ENCODE assay signal across 18 mouse cellular contexts in the genomic region with DNA sequence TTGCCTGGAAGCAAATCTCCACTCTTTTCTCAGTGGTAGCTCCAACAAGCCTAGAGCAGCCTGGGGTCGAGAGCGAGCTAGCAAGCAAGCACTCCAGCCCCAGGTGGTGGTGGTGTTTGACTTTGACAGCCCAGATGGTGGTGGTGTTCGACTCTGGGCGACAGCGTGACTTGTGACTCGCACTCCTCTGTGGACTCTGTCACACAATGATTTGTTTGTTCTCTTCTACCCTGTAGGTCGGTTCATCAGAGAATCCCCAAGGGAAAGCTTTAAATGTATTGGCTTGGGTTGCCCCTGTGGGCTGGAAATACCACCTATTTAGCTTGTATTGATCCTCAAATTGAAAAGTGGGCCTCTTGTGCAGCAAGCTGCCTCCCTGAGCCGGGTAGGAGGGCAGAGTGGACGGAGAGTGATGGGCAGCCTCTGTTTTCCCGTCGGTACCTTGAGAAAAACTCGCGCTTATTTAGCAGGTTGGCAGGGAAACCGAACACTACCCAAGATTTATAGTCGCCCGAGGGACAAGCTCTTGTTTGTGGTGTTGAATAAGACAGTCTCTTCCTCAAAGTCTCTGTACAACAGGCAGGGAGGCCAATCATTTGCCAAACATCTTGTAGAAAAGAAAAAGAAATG. TPM values are rescaled to one million over a fixed set of nuclear protein-coding genes. Genes with fewer than 3 reads are reported as not detected.
DNase-seq lines count a peak whose midpoint lies in the region; ATAC-seq lines count a peak whose summit lies in the region.
"Had no signal": no experiment of that assay in that cellular context is flagged by ENCODE, and none has a peak within 500 bp of the region (broad histone marks: within the 10 kb centered on the region; RNA-seq: fewer than 3 reads in every experiment).

No protein-coding gene starts in this region.

- H3K9ac ChIP-seq in midbrain, embryonic 14.5 days (replicated peaks; ENCODE audit: low read length) = no peak overlapping the region
- H3K9ac ChIP-seq in hindbrain, embryonic 15.5 days = no peak overlapping the region
- H3K9ac ChIP-seq in neural tube, embryonic 14.5 days (replicated peaks; ENCODE audit: low read depth, low read length) = no peak overlapping the region
- no peak overlapping the region for H3K9ac ChIP-seq in kidney, embryonic 14.5 days (ENCODE audit: low read depth, low read length)
- H3K9ac ChIP-seq: heart, embryonic 12.5 days; limb, embryonic 13.5 days had no signal

- H3K27ac ChIP-seq in midbrain, embryonic 14.5 days (replicated peaks; ENCODE audit: low read depth, low read length) = no peak overlapping the region
- no peak overlapping the region for H3K27ac ChIP-seq in midbrain, embryonic 10.5 days (replicated peaks)
- no peak overlapping the region for H3K27ac ChIP-seq in hindbrain, embryonic 15.5 days (replicated peaks)
- no peak overlapping the region for H3K27ac ChIP-seq in neural tube, embryonic 14.5 days (ENCODE audit: low read depth, low read length)
- no peak overlapping the region for H3K27ac ChIP-seq in kidney, embryonic 14.5 days (ENCODE audit: low read depth, low read length)
- H3K27ac ChIP-seq: layer of hippocampus, adult 2 months; left cerebral cortex, adult 2 months; limb, embryonic 13.5 days had no signal

- no peak overlapping the region for H3K4me2 ChIP-seq in midbrain, embryonic 14.5 days (ENCODE audit: low read length)
- no peak overlapping the region for H3K4me2 ChIP-seq in hindbrain, embryonic 15.5 days
- no peak overlapping the region for H3K4me2 ChIP-seq in neural tube, embryonic 14.5 days (ENCODE audit: low read depth, low read length)
- H3K4me2 ChIP-seq in kidney, embryonic 14.5 days (replicated peaks; ENCODE audit: low read depth, low read length) = no peak overlapping the region
- H3K4me2 ChIP-seq: heart, embryonic 12.5 days; limb, embryonic 13.5 days had no signal

- peak; percentile 37 for DNase-seq in embryo, embryonic 10 days (ENCODE audit: low spot score)
- DNase-seq in embryo, embryonic 9.5 days (ENCODE audit: extremely low spot score) = no peak
- DNase-seq in midbrain, embryonic 14.5 days = peak; percentile 11
- DNase-seq in midbrain, embryonic 10.5 days (ENCODE audit: low spot score) = no peak
- DNase-seq in yolk sac, embryonic 10.5 days (ENCODE audit: low spot score) = no peak
- DNase-seq: gastrocnemius, postnatal 36 days; kidney, adult 8-10 months; lung, adult 18-20 months; lung, postnatal 36 days; spleen, adult 18-20 months; thymus, postnatal 36 days had no signal

- H3K27me3 ChIP-seq in midbrain, embryonic 14.5 days (ENCODE audit: control insufficient read depth, insufficient read depth, low read length) = no peaks in the 10 kb centered on the region
- peaks cover 4% of the 10 kb centered on the region; the same call in 1 of the 2 replicates for H3K27me3 ChIP-seq in midbrain, embryonic 10.5 days (ENCODE audit: low read depth, poor library complexity, severe bottlenecking)
- H3K27me3 ChIP-seq in hindbrain, embryonic 15.5 days = no peaks in the 10 kb centered on the region
- no peaks in the 10 kb centered on the region for H3K27me3 ChIP-seq in neural tube, embryonic 14.5 days (ENCODE audit: control insufficient read depth, insufficient read depth, low read length)
- no peaks in the 10 kb centered on the region for H3K27me3 ChIP-seq in kidney, embryonic 14.5 days (ENCODE audit: control insufficient read depth, insufficient read depth, low read length)

- no peaks in the 10 kb centered on the region for H3K36me3 ChIP-seq in midbrain, embryonic 14.5 days (ENCODE audit: control insufficient read depth, insufficient read depth, low read length)
- H3K36me3 ChIP-seq in midbrain, embryonic 10.5 days = no peaks in the 10 kb centered on the region
- H3K36me3 ChIP-seq in hindbrain, embryonic 15.5 days = no peaks in the 10 kb centered on the region
- H3K36me3 ChIP-seq in neural tube, embryonic 14.5 days (ENCODE audit: control insufficient read depth, insufficient read depth, low read length) = no peaks in the 10 kb centered on the region
- H3K36me3 ChIP-seq in kidney, embryonic 14.5 days (ENCODE audit: control insufficient read depth, insufficient read depth, low read length) = no peaks in the 10 kb centered on the region
- H3K36me3 ChIP-seq: heart, embryonic 12.5 days; limb, embryonic 13.5 days had no signal

- no peaks in the 10 kb centered on the region for H3K4me1 ChIP-seq in midbrain, embryonic 14.5 days (ENCODE audit: control insufficient read depth, insufficient read depth, low read length)
- H3K4me1 ChIP-seq in midbrain, embryonic 10.5 days = peaks cover 8% of the 10 kb centered on the region
- H3K4me1 ChIP-seq in hindbrain, embryonic 15.5 days (replicated peaks) = peaks cover 4% of the 10 kb centered on the region; the same call in 1 of the 2 replicates
- H3K4me1 ChIP-seq in neural tube, embryonic 14.5 days (ENCODE audit: control insufficient read depth, insufficient read depth, low read length) = peaks cover 4% of the 10 kb centered on the region; the same call in 1 of the 2 replicates
- H3K4me1 ChIP-seq in kidney, embryonic 14.5 days (ENCODE audit: control insufficient read depth, insufficient read depth, low read length) = no peaks in the 10 kb centered on the region
- H3K4me1 ChIP-seq: heart, embryonic 12.5 days; limb, embryonic 13.5 days had no signal

- 49% methylated on average over 16 of the region's 16 CpGs for WGBS in midbrain, embryonic 14.5 days
- WGBS in midbrain, embryonic 10.5 days = 67% methylated on average over 16 of the region's 16 CpGs
- 30% methylated on average over 16 of the region's 16 CpGs for WGBS in hindbrain, embryonic 15.5 days
- WGBS in neural tube, embryonic 14.5 days = 6% methylated on average over 16 of the region's 16 CpGs
- 13% methylated on average over 16 of the region's 16 CpGs for WGBS in kidney, embryonic 14.5 days

- no peaks in the 10 kb centered on the region for H3K9me3 ChIP-seq in midbrain, embryonic 14.5 days (ENCODE audit: control insufficient read depth, low read length)
- H3K9me3 ChIP-seq in midbrain, embryonic 10.5 days (replicated peaks) = no peaks in the 10 kb centered on the region
- H3K9me3 ChIP-seq in hindbrain, embryonic 15.5 days = no peaks in the 10 kb centered on the region
- no peaks in the 10 kb centered on the region for H3K9me3 ChIP-seq in neural tube, embryonic 14.5 days (ENCODE audit: control insufficient read depth, low read length)
- H3K9me3 ChIP-seq in kidney, embryonic 14.5 days (ENCODE audit: control insufficient read depth, low read length) = no peaks in the 10 kb centered on the region
- H3K9me3 ChIP-seq: heart, embryonic 12.5 days; limb, embryonic 13.5 days had no signal

- no peak overlapping the region for H3K4me3 ChIP-seq in midbrain, embryonic 14.5 days (replicated peaks; ENCODE audit: low read depth, low read length)
- no peak overlapping the region for H3K4me3 ChIP-seq in midbrain, embryonic 10.5 days
- H3K4me3 ChIP-seq in hindbrain, embryonic 15.5 days = no peak overlapping the region
- H3K4me3 ChIP-seq in neural tube, embryonic 14.5 days (ENCODE audit: low read depth, low read length) = no peak overlapping the region
- no peak overlapping the region for H3K4me3 ChIP-seq in kidney, embryonic 14.5 days (ENCODE audit: low read length)
- H3K4me3 ChIP-seq: heart, embryonic 12.5 days; layer of hippocampus, adult 2 months; left cerebral cortex, adult 2 months; limb, embryonic 13.5 days had no signal

- ATAC-seq in midbrain, embryonic 14.5 days (ENCODE audit: low FRiP score, low TSS enrichment) = no peak
- ATAC-seq in hindbrain, embryonic 15.5 days (ENCODE audit: low FRiP score, low read depth) = peak; percentile 59; the same call in 1 of the 2 replicates
- ATAC-seq in neural tube, embryonic 14.5 days (ENCODE audit: low read depth) = peak; percentile 75
- ATAC-seq in kidney, embryonic 14.5 days (ENCODE audit: low FRiP score, low TSS enrichment) = no peak; the same call in 1 of the 2 replicates

RNA-seq across cellular contexts. Expression of a gene that starts 29.8 kb away (rescaled TPM):
- polyA plus RNA-seq in midbrain, embryonic 14.5 days (2014; fragmentation: Nextera tagmentation; extraction: Ambion mirVana) = 5.2 and 6.4 TPM in 2 replicates
- polyA plus RNA-seq in midbrain, embryonic 10.5 days (2016; fragmentation: Nextera tagmentation; extraction: Ambion mirVana) = 9.3 and 9.9 TPM in 2 replicates
- 3.8 and 3.9 TPM in 2 replicates for polyA plus RNA-seq in hindbrain, embryonic 15.5 days (2015; fragmentation: Nextera tagmentation; extraction: Ambion mirVana)
- polyA plus RNA-seq in neural tube, embryonic 14.5 days (2014; fragmentation: Nextera tagmentation; extraction: Ambion mirVana) = 5.2 and 6.1 TPM in 2 replicates
- polyA plus RNA-seq in kidney, embryonic 14.5 days (2014; fragmentation: Nextera tagmentation; extraction: Ambion mirVana) = 9.5 and 12.1 TPM in 2 replicates

Comparison
In these comparisons a context has a peak if more than half of its experiments do, and no peak if none do; other contexts are left out.
1. DNase-seq: peak in embryo, embryonic 10 days (single experiment) and midbrain, embryonic 14.5 days (single experiment); none in embryo, embryonic 9.5 days (single experiment), midbrain, embryonic 10.5 days (single experiment) and yolk sac, embryonic 10.5 days (single experiment).
2. ATAC-seq: peak in hindbrain, embryonic 15.5 days (single experiment) and neural tube, embryonic 14.5 days (single experiment); none in midbrain, embryonic 14.5 days (single experiment) and kidney, embryonic 14.5 days (single experiment).